Mouse (Mus musculus) forebrain, embryonic 11.5 days (tissue): ENCODE results near the gene Cxcl14. TPM values are rescaled to one million over a fixed set of nuclear protein-coding genes. Genes with fewer than 3 reads are reported as not detected.

ENCODE experiments used
- polyA plus RNA-seq: library from polyadenylated mRNA; unstranded; fragments of >200 nt; fragmentation: Nextera tagmentation; extraction: Ambion mirVana; gene quantifications from 2 replicates; pipeline ENCODE4 v1.2.1, GENCODE M21; 2014

Cxcl14 gene
- polyA plus RNA-seq, 1 experiment from 2014 or later = 8.6 TPM

Other genes starting within 250 kb of the Cxcl14 start
- gene H2afy, start 160.2 kb downstream of the Cxcl14 start, polyA plus RNA-seq = 685 and 702 TPM in 2 replicates
- 0.11 and 0.13 TPM in 2 replicates for gene Tifab, start 117.7 kb downstream of the Cxcl14 start, polyA plus RNA-seq
- gene Neurog1, start 44.4 kb downstream of the Cxcl14 start, polyA plus RNA-seq = 27.6 and 33.2 TPM in 2 replicates
- not detected in 2 replicates for gene Gm3045, start 130.0 kb upstream of the Cxcl14 start, polyA plus RNA-seq
- not detected in 2 replicates for gene Slc25a48, start 141.8 kb upstream of the Cxcl14 start, polyA plus RNA-seq
- gene Il9, start 185.7 kb upstream of the Cxcl14 start, polyA plus RNA-seq = not detected in 2 replicates
- 1.7 and 2.2 TPM in 2 replicates for gene Fbxl21, start 225.9 kb upstream of the Cxcl14 start, polyA plus RNA-seq